Comparison of ENCODE assay signal across 11 mouse cellular contexts in genomic region chr16:10415976-10416375, GRCm38 (mm10). TPM values are rescaled to one million over a fixed set of nuclear protein-coding genes. Genes with fewer than 3 reads are reported as not detected.
DNase-seq lines count a peak whose midpoint lies in the region; ATAC-seq lines count a peak whose summit lies in the region.
"Had no signal": no experiment of that assay in that cellular context is flagged by ENCODE, and none has a peak within 500 bp of the region (broad histone marks: within the 10 kb centered on the region; RNA-seq: fewer than 3 reads in every experiment).

No protein-coding gene starts in this region.

- no peak; the same call in 1 of the 2 replicates for ATAC-seq in cerebellum, adult (ENCODE audit: insufficient number of reproducible peaks, low FRiP score, low TSS enrichment)

- no peak overlapping the region for H3K4me3 ChIP-seq in limb, embryonic 10.5 days
- H3K4me3 ChIP-seq: liver, embryonic 13.5 days; stomach, embryonic 15.5 days had no signal

- H3K9me3 ChIP-seq in limb, embryonic 10.5 days (replicated peaks), result no peaks in the 10 kb centered on the region
- H3K9me3 ChIP-seq: liver, embryonic 13.5 days; stomach, embryonic 15.5 days had no signal

- peak; percentile 74 for DNase-seq in cerebellum, adult 11 months
- DNase-seq in right cerebral cortex, postnatal 14 days, result peak; percentile 52
- no peak for DNase-seq in right cerebral cortex, adult 18-20 months
- peak; percentile 23 to 50 for DNase-seq in heart, postnatal 10 days
- peak; percentile 40 for DNase-seq in lung, postnatal 14 days
- DNase-seq in urinary bladder, postnatal 36 days (ENCODE audit: low spot score in 2 of 2), result no peak
- DNase-seq in limb, embryonic 10.5 days (ENCODE audit: low spot score), result no peak
- DNase-seq: liver, embryonic 13.5 days had no signal

- H3K36me3 ChIP-seq in limb, embryonic 10.5 days, result peaks cover 79% of the 10 kb centered on the region

- intact Hi-C loops in heart, postnatal 10 days (cut with DNase I), result loop anchor here (2.0 kb wide), 1 partner anchor 105 kb away; no protein-coding TSS in a partner anchor

- no peaks in the 10 kb centered on the region for H3K27me3 ChIP-seq in limb, embryonic 10.5 days (ENCODE audit: low read depth, poor library complexity, severe bottlenecking)
- H3K27me3 ChIP-seq: liver, embryonic 13.5 days; stomach, embryonic 15.5 days had no signal

- no peak overlapping the region for H3K27ac ChIP-seq in limb, embryonic 10.5 days
- H3K27ac ChIP-seq: liver, embryonic 13.5 days; stomach, embryonic 15.5 days had no signal

- WGBS in limb, embryonic 10.5 days, result 83% methylated on average over 6 of the region's 6 CpGs

- peaks cover 13% of the 10 kb centered on the region for H3K4me1 ChIP-seq in limb, embryonic 10.5 days

RNA-seq across cellular contexts. Expression of gene Nubp1, which starts 4.2 kb away (rescaled TPM):
- 10 to 100 TPM; 10.6 to 10.8 TPM for total RNA-seq in heart, postnatal 10 days (2021)
- polyA plus RNA-seq in limb, embryonic 10.5 days (2016; fragmentation: Nextera tagmentation; extraction: Ambion mirVana), result 92.0 and 94.8 TPM in 2 replicates

RNA-seq across cellular contexts. Expression of gene Tekt5, which starts 20.7 kb away (rescaled TPM):
- total RNA-seq in heart, postnatal 10 days (2021), result under 1 TPM in 1 of 2 experiments, not detected in 1; 0.22 TPM
- not detected in 2 replicates for polyA plus RNA-seq in limb, embryonic 10.5 days (2016; fragmentation: Nextera tagmentation; extraction: Ambion mirVana)
- polyA plus RNA-seq: C2C12 had no signal

RNA-seq across cellular contexts. Expression of gene Tvp23a, which starts 31.2 kb away (rescaled TPM):
- total RNA-seq in heart, postnatal 10 days (2021), result under 1 TPM; 0.93 to 0.99 TPM
- 15.9 and 22.7 TPM in 2 replicates for polyA plus RNA-seq in limb, embryonic 10.5 days (2016; fragmentation: Nextera tagmentation; extraction: Ambion mirVana)

Comparison
In these comparisons a context has a peak if more than half of its experiments do, and no peak if none do; other contexts are left out.
1. DNase-seq: peak in cerebellum, adult 11 months (single experiment), right cerebral cortex, postnatal 14 days (single experiment), heart, postnatal 10 days (2 of 2) and lung, postnatal 14 days (single experiment); none in right cerebral cortex, adult 18-20 months (single experiment), urinary bladder, postnatal 36 days (0 of 2) and limb, embryonic 10.5 days (single experiment).